Mouse (Mus musculus) liver, embryonic 12.5 days (tissue): ENCODE measurements around the gene Gm45753. TPM values are rescaled to one million over a fixed set of nuclear protein-coding genes. Genes with fewer than 3 reads are reported as not detected.

Experiments
- ATAC-seq: fragments of 200-750 bp; cut with Nextera tagmentation; 2 replicates; pipeline ENCODE4 v1.8.0; 2017; ENCODE audit warnings: moderate number of reproducible peaks, mild to moderate bottlenecking, moderate library complexity
- H3K27ac ChIP-seq: fragments of 300-500 bp; sonication (generic); 2 replicates; pipeline ENCODE4 v1.5.1; 2016; ENCODE audit warnings: mild to moderate bottlenecking
- H3K27me3 ChIP-seq: fragments of 300-500 bp; sonication (generic); replicated peaks from 2 replicates; pipeline ENCODE4 v1.6.1; 2016; ENCODE audit warnings: mild to moderate bottlenecking, moderate library complexity
- H3K36me3 ChIP-seq: fragments of 300-500 bp; sonication (generic); 2 replicates; pipeline ENCODE4 v1.6.1; 2016; ENCODE audit warnings: mild to moderate bottlenecking, moderate library complexity
- H3K4me1 ChIP-seq: fragments of 300-500 bp; sonication (generic); 2 replicates; pipeline ENCODE4 v1.6.1; 2016
- H3K4me2 ChIP-seq: fragments of 300-500 bp; sonication (generic); 2 replicates; pipeline ENCODE4 v1.6.1; 2016; ENCODE audit warnings: mild to moderate bottlenecking, moderate library complexity
- H3K4me3 ChIP-seq: fragments of 300-500 bp; sonication (generic); 2 replicates; pipeline ENCODE4 v1.5.1; 2016; ENCODE audit warnings: mild to moderate bottlenecking, moderate library complexity
- H3K9ac ChIP-seq: fragments of 300-500 bp; sonication (generic); 2 replicates; pipeline ENCODE4 v1.6.1; 2016; ENCODE audit warnings: mild to moderate bottlenecking, moderate library complexity
- H3K9me3 ChIP-seq: fragments of 300-500 bp; sonication (generic); replicated peaks from 2 replicates; pipeline ENCODE4 v1.6.1; 2016; ENCODE audit warnings: mild to moderate bottlenecking, moderate library complexity
- WGBS: fragments of 180-500 bp; shearing (Covaris S2); methylation state at CpG from one replicate; pipeline ENCODE4 v1.1.7; 2016; ENCODE audit not compliant: insufficient replicate concordance; 5-methylcytosine and 5-hydroxymethylcytosine counted together
- polyA plus RNA-seq: library from polyadenylated mRNA; unstranded; fragments of >200 nt; fragmentation: Nextera tagmentation; extraction: Ambion mirVana; gene quantifications from 2 replicates; pipeline ENCODE4 v1.2.1, GENCODE M21; 2016

Gene Gm45753
- polyA plus RNA-seq, 1 experiment from 2014 or later, result 1.8 TPM

GRCm38 (mm10) chr8:45239363-45239762 lies 68.9 kb downstream of the Gm45753 start:
- no peaks in the 10 kb centered on the region for H3K9me3 ChIP-seq
- H3K4me3 ChIP-seq, result no peak overlapping the region
- WGBS, result 73% methylated on average over 8 of the region's 8 CpGs
- no peaks in the 10 kb centered on the region for H3K4me1 ChIP-seq
- no peak overlapping the region for H3K4me2 ChIP-seq
- H3K27ac ChIP-seq, result no peak overlapping the region
- H3K27me3 ChIP-seq, result no peaks in the 10 kb centered on the region
- no peak overlapping the region for H3K9ac ChIP-seq
- ATAC-seq, result no peak
- no peaks in the 10 kb centered on the region for H3K36me3 ChIP-seq

GRCm38 (mm10) chr8:45238282-45238681 lies 70.0 kb downstream of the Gm45753 start:
- H3K9me3 ChIP-seq, result no peaks in the 10 kb centered on the region
- no peak overlapping the region for H3K9ac ChIP-seq
- no peak for ATAC-seq
- no peak overlapping the region for H3K27ac ChIP-seq
- H3K36me3 ChIP-seq, result no peaks in the 10 kb centered on the region
- no peaks in the 10 kb centered on the region for H3K27me3 ChIP-seq
- no peak overlapping the region for H3K4me2 ChIP-seq
- 19% methylated on average over 3 of the region's 3 CpGs for WGBS
- H3K4me3 ChIP-seq, result no peak overlapping the region
- no peaks in the 10 kb centered on the region for H3K4me1 ChIP-seq

GRCm38 (mm10) chr8:45236164-45236912 lies 71.9 kb downstream of the Gm45753 start:
- Histone ChIP-seq H3K36me3 (no peaks in the 10 kb centered on the region), H3K27ac (no peak overlapping the region), H3K27me3 (no peaks in the 10 kb centered on the region), H3K4me3 (no peak overlapping the region), H3K4me2 (no peak overlapping the region), H3K4me1 (no peaks in the 10 kb centered on the region), H3K9me3 (no peaks in the 10 kb centered on the region), H3K9ac (no peak overlapping the region)
- 25% methylated on average over 14 of the region's 14 CpGs for WGBS
- 0 out of 2 replicates have a peak, but pooled peaks have one; percentile 24 for ATAC-seq

GRCm38 (mm10) chr8:45235228-45235627 lies 73.0 kb downstream of the Gm45753 start:
- Histone ChIP-seq H3K9ac (no peak overlapping the region), H3K4me3 (no peak overlapping the region), H3K4me1 (no peaks in the 10 kb centered on the region), H3K36me3 (no peaks in the 10 kb centered on the region), H3K9me3 (no peaks in the 10 kb centered on the region), H3K27me3 (no peaks in the 10 kb centered on the region), H3K27ac (no peak overlapping the region), H3K4me2 (no peak overlapping the region)
- WGBS, result 74% methylated on average over 6 of the region's 6 CpGs
- ATAC-seq, result no peak

GRCm38 (mm10) chr8:45233256-45233655 lies 75.0 kb downstream of the Gm45753 start:
- no peaks in the 10 kb centered on the region for H3K4me1 ChIP-seq
- no peak overlapping the region for H3K27ac ChIP-seq
- no peak overlapping the region for H3K4me2 ChIP-seq
- ATAC-seq, result no peak
- H3K36me3 ChIP-seq, result no peaks in the 10 kb centered on the region
- no peaks in the 10 kb centered on the region for H3K27me3 ChIP-seq
- H3K4me3 ChIP-seq, result no peak overlapping the region
- WGBS, result 61% methylated on average over 3 of the region's 3 CpGs
- no peak overlapping the region for H3K9ac ChIP-seq
- H3K9me3 ChIP-seq, result no peaks in the 10 kb centered on the region

Other genes with a start within 250 kb of the Gm45753 start
- gene Mtnr1a, start 239.3 kb downstream of the Gm45753 start, polyA plus RNA-seq, result not detected in 2 replicates
- 3.2 and 3.5 TPM in 2 replicates for gene F11, start 46.4 kb downstream of the Gm45753 start, polyA plus RNA-seq
- gene Klkb1, start 13.6 kb downstream of the Gm45753 start, polyA plus RNA-seq, result 0.81 and 0.91 TPM in 2 replicates
- 1.7 and 1.8 TPM in 2 replicates for gene Cyp4v3, start 24.8 kb upstream of the Gm45753 start, polyA plus RNA-seq
- gene Fam149a, start 73.8 kb upstream of the Gm45753 start, polyA plus RNA-seq, result 3.0 and 3.2 TPM in 2 replicates
- 0.71 and 0.73 TPM in 2 replicates for gene Tlr3, start 102.6 kb upstream of the Gm45753 start, polyA plus RNA-seq
- gene Sorbs2, start 199.3 kb upstream of the Gm45753 start, polyA plus RNA-seq, result 3.6 and 5.2 TPM in 2 replicates